Mouse (Mus musculus) 3T3-L1 (cell line): ENCODE results near the gene Ufd1.

ENCODE experiments used
- DNase-seq: peaks from one replicate; pipeline ENCODE4 v3.0.0-alpha.2; 2015; ENCODE audit warnings: low read depth, low spot score

The Ufd1 gene

DNA sequence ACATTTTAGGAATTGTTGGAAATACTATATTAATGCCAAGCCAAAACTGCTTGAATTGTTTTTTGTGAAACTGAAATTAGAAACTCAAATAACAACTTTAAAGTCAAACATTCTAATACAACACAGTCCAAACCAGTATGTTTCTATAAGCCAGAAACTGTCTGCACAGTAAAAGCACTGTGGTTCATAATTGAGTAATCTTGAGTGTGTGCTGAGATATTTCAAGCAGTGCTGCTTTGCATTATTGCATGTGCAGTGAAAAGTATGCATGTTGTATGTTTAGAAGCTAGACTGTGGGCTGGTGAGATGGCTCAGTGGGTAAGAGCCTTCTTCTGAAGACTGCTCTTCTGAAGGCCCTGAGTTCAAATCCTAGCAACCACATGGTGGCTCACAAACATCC is 72.5 kb downstream of the Ufd1 start:
- DNase-seq, result no peak
